Mouse (Mus musculus) kidney, postnatal 36 days (tissue): Measurements from ENCODE around the gene Tubgcp3.

ENCODE experiments used
- DNase-seq, 2 experiments: peaks; one replicate each; pipeline ENCODE4 v3.0.0; 2021 to 2022; ENCODE audit warnings: mixed read lengths in 2 of 2

Gene Tubgcp3

DNA sequence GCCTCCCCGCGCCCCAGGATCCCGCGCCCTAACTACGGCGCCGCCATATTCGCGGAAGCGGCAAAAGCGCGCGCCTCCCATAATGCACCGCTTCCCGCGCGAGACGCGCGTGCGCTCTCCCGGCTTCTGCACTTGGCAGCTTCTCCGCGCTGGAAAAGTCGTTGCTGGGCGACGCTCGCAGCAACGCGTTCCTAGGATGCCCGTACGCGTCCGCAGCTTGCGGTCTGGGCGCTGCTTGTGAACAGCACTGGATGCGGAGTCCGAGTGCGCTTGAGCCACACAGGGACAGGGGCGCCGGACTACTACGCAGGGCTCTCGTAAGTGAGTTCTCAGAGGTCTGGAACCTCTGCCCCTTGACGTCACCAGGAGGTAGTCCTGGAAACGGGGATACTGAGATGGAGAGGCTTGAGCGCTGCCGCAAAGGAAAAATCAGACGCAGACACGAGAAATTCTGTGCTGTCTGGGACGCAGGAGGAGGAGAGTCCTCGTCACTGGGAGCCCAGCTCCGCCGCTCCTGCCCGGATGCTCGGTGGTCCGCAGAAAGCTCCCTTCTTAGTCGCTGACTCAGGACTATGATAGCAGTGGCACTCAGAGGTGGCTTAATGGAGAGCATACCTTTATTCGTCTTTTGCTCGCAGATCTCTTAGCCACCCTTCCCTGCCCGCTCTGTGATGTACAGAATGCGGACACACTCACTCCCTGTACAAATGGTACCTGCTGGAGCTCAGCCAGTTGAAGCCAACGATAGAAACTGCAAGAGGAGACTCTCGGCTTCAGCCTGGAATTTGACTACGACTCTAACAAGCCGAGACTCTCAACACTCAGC is at the start of gene Tubgcp3:
TSS of gene Tubgcp3 (minus strand) at position 193 of the 826 bp plus-strand sequence.
- peak; percentile 86 to 94 for DNase-seq

DNA sequence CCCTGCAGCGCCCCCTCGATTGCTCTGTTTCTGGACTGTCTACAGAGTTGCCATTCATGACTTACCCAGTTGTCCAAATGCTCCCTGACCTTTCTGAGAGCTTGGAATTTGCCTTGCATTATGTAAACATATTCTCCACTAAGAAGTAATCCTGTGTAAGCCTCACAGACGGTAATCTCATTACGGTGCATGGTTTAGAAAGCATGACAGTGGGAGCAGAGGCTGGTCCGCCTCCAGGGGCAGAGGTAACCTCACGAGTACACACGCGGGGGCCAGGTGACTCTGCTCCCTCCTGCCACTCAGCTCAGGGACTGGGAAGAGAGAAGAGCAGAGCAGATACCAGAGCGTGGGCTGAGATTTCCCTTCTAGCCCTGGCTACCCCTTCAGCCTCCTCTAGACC is 47.0 kb upstream of the Tubgcp3 start:
- DNase-seq: peak; percentile 72 to 75

DNA sequence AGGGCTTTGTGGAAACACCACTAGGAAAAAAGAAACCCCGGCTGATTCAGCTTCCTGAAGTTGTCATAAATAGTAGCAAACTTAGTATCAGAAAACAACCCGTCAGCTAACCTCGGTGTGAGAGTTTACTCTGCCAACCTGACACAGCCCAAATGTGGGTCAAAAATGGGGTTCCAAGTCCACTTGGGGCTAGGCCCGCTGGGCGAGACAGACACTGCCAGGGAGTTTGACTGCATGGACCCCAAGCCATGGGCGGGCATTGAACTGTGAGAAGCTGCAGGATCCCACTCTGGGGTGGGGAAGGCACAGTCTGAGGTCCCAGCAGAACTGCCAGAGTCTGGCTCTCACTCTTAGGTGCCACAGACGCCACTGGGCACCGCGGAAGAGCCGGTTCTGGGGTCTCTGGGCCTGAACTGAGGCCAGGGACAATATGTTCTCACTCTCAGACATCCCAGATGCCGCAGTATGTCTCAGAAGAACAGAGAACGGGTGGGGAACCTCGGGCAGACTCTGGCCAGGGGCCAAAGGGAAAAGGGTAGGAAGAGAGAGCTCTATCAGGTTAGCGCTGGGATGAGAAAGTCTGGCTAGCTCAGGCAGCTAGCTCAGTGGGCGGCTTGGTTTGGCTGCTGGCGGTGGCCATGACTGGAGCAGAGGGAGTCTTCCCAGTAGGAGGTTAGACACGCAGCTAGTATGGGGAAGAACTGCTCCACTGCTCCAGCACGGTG is 44.0 kb upstream of the Tubgcp3 start:
- DNase-seq: peak; percentile 78 to 83

DNA sequence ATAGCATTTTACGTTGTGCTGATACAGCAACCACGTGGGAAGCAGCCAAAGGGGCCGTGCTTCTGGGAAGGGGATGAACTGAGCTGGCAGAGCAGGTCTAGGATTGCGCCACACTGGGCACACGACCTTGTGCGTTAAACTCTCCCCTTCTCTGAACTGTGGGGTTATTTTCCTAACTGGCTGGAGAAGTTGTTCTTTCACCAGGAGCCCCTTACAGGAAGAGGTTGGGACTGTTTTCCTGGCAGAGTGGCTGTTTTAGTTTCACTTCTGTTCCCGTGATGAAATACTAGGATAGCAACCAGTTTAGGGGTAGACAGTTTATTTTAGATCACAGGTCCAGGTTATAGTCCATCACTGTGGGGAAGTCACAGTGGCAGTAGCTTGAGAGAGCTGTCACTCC is 39.6 kb upstream of the Tubgcp3 start:
- DNase-seq: peak; percentile 21 to 38

DNA sequence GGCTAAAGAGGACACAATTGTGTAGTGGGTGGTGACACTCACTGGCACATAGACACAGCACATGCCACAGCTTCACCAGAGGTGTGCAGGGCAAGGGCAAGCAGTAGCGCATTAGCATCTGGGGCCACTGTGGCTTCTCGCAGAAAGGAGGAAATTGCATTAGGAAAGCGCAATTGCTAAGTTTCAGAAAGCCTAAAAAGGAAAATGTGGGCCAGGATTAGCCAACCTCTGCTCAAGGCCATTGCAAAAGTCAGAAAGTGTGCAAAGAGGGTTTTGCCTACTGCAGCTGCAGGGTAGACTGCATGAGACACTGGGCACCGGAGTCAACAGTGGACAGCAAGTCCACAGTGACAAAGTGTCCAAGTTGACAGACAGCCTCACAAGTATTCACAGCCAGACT is 31.5 kb upstream of the Tubgcp3 start:
- no peak for DNase-seq

DNA sequence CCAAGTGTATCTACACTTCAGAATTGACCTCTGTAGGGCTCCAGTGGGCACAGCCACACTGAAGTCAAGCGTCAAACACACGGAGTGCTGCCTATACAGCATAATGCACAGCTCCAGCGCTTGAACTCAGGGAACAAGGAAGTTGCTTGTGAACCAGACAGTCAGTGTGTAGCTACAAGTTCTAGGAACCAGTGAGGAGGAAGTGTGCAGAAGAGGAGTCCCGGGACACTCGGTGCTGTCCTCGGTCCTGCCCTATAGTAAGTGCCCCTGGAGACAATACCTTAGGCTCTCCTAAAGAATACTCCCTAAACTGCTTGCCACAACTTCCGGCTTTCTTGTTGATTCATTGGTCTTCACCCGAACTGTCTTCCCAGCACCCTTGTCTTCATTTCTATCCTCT is 30.2 kb upstream of the Tubgcp3 start:
- no peak for DNase-seq

DNA sequence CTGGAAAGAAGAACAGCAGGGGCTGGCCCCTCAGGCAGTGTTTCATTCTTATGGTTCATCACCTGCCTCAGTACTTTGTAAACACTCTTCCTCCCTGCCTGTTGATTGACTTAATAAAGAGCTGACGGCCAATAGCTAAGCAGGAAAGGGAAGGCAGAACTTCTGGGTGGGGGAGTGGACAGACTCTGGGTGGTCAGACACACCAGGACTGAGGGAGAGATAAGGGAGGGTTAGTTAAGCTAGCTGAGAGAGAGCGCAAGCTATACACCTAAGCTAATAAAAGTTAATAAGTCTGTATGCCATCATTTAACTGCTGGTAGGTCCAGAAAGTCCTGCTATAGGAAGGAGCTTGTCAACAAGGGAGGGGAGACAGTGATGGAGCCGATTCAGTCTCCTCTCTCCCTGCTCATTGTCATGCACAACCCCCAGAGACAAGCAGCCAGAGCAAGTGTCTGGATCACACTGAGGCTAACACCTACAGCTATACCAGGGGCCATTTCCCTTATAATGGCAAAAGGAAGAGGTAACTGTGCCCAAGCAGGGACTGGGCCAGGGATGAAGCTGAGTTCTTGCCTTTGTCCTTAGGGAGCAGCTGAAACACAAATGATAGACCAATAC is 26.7 kb upstream of the Tubgcp3 start:
- no peak for DNase-seq

DNA sequence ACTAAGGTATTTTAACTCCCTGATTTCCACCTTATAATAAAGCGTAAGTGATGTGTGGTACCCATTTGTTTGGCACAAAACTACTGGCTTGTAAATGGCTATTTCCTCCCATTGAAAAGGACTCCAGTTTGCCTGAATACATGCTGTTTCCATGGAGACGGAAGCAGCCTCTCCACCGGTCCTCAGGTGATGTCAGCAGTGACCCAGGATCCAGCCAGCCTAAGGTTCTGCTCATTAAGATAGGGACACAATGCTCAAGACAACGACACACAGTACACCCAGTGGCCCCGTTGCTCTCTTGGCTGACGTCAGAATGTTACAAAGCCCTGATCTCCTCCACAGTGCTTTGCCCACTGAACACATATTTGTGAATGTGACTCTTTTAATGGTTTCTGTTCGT is 16.8 kb upstream of the Tubgcp3 start:
- DNase-seq: no peak

DNA sequence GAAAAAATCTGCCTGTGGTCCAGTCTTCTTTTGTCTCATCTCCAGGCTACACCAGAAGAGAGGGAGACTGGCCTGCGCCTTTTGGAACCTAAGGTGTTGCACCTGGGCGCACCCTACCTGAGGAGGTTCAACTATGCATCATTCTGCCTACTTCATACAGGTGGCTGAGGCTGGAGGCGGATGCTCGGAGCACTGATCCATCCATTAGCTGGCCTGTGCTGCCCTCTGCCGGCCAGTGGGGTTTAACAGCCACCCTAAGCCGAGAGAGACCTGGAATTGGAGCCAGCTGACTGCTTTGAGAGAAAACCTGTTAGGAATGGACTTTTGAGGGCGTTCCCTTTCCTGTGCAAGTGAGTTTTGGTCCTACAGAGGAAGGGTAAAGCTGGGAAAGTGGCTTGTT is 5.5 kb upstream of the Tubgcp3 start:
- DNase-seq: peak; percentile 81 to 94

DNA sequence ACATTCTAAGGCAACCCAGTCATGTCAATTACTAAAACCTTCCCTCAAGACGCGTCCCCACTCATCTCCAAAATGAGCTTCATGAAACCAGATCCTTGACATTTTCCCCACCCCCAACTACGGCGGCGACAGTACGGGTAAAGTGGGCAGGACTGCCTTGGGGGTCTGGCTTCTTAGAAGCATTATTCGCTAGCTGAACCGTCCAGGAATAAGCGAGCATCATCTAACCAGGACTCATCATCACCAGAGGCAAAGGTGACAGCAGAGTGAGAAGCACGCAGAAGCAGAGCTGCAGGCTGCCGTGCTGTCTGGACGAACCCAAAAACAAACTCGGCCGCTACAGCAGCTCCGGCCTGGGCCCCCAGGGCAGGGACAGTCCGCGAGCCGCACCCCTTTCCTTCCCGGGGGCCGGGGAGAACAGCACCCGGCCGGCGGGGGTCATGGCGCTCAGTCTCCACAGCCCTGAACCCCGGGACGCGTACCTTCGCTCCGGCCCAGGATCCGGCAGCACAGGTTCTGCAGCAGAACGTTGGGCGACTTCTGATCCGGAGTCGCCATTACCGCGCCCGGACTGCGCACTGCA is 484 bp downstream of the Tubgcp3 start:
- DNase-seq: peak in 1 of 2 experiments; percentile 4

DNA sequence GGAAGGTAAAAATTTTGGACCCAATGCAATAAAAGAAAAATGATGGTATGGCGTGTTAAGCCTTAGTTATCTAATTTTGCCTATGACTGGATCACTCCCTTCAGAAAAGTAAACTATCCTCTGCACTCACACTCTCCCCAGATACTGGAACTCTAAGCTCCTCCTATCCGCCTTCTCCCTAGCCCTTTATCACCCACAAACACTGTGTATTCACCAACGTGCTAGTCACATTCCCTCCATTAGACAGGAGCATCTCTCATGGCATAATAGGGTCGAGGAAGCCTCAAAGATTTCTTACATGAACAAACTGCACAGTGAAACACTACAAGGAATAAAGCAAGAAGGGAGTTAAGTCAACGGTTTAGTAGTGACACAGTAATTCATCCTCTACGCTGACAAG is 1.1 kb downstream of the Tubgcp3 start:
- no peak for DNase-seq

DNA sequence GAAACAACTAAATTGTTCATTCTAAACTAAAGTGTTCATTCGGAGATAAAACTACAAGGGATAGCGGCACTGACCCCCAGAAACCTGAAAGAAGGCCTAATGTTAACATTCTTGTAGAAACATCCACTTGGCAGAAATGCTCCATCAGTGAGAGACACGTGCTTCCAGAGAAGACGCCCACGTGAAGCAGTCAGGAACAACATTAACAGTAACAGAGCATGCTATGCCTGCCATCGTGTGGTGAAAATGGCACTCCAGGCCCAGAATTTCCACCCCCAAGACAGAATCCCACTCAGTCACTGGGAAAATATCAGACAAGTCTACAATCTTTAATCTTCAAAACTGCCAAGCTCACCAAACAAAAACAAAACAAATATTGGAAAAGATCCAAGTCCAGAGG is 3.2 kb downstream of the Tubgcp3 start:
- DNase-seq: peak; percentile 35 to 39

DNA sequence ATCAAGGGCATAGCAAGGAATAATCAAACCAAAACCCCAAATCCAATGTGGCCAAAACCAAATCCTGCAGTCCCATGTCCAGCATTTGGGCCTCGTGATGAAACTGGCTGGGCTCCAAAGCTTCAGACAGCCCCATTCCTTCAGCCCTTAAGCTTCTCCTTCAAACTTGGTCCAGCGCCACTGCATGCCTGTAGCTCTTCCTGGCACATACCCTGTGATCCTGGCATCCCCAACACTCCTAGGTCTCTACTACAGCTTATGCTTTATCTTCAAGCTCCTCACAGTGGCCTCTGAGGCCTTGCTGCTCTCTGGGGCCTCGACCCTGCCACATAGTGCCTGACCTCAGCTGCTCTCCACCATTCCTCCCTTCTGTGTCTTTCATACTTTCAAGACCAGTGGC is 5.5 kb downstream of the Tubgcp3 start:
- DNase-seq: peak; percentile 14 to 16

DNA sequence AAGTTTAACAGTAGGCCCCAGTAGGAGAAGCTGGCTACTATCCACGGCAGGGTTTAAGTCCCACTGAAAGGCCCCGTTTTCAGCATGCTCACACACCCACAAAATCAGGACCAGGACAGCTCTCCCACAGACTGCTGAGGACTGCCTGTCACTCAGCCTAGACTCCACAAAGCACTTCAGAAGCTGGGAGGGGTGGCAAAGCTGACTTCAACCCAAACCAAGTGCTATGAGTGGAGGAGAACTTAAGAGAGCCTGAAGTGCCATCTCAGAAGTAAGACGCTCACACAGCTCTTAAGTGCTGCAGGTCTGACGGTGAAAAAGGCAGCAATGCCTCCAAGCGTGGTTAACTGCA is 9.0 kb downstream of the Tubgcp3 start:
- no peak for DNase-seq

DNA sequence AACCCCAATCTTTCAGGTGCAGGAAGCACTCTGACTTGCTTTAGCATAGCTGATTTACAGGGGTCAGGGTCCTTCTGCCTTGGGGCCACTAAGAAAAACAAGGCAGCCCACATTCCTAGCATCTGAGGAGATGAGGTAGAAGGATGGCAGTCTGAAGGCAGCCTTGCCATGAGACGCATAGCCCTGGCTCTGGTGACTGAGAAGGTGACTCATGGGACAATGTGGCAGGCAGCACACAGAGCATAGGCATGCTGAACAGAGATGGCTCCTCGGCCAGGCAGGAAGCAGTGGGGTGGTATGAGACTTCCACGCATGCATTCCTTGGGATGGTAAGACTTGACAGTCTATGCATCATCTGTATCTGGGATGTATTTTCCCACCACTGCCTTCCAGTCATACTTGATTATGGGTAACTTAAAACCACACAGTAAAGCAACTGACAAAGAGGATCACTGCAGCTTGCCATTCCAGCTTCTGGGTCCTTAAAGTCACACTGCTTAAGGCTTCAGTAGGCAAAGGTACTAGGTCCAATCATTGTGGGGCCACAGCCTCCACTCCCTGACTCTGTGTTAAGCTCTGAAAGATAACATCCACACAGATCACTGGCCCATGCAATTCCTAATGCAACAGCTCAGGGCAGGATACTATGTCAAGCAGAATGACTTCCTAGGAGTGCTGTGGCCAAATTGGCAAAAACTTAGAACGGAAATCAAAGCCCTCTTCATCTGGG is 9.5 kb downstream of the Tubgcp3 start:
- DNase-seq: no peak

DNA sequence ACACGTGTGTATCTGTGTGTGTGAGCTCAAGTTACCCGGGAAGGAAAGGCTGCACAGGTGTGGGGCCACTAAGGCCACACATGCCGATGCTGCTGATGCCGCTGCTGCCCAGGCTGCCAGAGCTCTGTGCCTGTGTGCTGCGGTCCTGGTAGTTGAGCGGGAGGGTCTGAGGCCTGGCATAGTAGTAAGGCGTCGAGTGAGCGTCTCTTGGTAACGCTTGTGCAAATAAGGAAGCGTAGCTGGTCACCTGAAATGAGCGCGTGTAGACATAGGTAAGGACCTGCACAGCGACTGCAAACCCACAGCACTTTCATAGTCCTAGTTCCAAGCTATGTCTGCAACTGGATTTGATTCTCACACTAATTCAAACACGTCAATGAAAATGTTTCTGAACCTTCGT is 14.6 kb downstream of the Tubgcp3 start:
- no peak for DNase-seq

DNA sequence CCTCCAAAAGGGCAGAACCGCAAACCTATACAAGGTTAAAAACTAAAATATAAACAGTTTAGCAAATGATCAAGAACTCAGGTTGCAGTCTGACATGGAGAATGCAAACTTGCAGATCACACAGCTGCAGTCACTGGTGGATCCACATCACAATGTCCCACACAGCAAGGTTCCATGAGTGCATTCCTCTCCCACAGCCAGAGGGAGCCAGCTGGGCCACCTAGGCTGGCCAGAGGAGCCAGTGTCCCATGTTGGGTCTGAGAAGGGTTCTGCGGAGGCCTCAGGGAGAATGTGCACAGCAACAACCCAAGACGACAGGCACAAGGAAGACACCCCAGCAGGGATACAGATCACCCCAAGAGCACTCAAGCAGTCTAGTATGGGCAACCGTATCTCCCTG is 20.8 kb downstream of the Tubgcp3 start:
- peak in 1 of 2 experiments; percentile 12 for DNase-seq

DNA sequence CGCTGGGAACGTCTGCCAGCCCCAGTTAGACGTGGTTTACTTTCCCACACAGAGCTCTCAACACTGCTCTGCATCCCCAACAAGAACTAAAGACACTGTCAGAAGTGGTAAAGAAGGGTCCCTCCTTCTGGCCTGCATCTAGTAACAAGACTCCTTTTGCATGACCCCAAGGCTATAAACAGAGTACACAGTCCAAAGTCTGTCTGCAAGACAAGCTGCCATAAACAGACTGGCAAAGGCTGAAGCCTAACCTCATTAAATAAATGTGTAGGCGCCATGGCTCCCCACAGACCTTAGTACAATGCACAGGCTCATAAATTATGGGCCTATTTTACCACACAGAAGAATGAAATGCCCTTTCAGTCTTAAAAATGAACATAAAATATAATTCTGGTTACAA is 21.6 kb downstream of the Tubgcp3 start:
- DNase-seq: no peak

DNA sequence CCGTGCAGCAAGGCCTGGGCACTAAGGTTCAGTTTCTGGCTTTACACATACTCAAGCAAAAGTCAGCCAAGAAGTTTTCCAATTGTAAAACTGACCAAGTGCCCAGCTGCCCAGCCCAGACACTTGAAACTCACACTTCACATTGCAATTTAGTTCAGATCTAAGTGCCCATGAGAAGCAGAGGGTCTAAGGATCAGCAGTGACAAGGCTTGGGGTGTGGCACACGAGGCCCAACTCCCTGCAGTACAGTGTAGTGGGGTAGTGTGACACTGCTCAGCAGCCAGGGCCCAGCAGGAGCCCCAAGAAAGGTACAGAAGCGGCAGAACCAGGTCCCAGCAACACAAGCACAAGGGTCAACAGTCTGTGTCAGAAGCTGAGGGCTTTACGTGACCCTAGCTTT is 23.1 kb downstream of the Tubgcp3 start:
- no peak for DNase-seq

DNA sequence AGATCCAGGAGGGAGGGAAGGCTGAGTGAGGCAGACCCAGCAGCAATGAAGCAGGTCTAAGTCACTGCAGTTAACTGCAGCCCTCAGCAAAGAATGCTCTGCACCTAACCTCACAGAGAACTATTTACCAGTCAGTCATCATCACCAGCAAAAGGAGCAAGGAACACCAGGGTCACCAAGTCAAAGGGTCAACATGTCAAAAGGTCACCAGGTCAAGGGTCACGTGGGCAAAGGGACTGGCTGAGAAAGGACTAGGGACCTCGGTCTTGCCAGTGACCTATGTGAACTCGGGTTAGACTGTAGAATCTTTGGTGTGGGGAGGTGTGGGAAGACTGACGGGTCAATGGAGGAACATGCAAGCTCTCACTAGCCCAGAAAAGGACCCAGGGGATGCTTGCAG is 25.5 kb downstream of the Tubgcp3 start:
- peak in 1 of 2 experiments; percentile 36 for DNase-seq

DNA sequence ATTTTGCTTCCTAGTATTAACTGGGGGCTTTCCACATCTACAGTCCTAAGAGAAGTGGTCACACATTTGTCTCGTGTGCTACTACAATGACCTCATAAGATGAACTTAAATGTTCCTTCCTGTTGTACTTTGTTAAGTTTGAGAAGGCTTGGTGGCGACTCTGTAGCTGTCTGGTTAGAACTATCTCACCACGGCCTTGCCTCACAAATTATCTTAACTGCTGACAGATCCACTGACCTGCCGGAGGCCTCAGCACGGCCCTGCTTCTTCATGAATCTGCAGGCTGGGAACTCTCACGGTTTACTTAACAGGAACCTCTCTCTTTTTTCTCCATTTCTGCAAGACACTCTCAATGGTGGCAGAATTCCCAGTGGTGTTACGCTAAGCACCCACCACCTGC is 27.2 kb downstream of the Tubgcp3 start:
- no peak for DNase-seq

DNA sequence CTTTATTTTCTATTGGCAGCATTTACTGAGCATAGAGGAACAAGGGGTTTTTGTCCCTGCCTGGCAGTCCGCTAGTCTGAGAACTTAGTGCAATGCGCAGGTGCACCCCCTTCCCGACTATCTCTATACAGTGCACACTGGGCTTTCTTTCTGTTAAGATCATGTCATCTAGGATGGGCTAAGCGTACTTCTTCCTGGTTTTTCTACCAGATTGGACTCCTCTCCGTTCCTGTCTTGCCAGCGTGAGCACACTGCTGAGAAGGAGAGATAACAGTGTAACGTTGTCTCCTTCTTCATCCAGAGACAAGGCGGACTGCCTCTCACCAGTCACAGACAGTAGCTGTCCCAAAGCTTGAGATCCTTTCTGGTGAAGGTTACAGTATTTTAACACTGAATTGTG is 27.7 kb downstream of the Tubgcp3 start:
- no peak for DNase-seq

DNA sequence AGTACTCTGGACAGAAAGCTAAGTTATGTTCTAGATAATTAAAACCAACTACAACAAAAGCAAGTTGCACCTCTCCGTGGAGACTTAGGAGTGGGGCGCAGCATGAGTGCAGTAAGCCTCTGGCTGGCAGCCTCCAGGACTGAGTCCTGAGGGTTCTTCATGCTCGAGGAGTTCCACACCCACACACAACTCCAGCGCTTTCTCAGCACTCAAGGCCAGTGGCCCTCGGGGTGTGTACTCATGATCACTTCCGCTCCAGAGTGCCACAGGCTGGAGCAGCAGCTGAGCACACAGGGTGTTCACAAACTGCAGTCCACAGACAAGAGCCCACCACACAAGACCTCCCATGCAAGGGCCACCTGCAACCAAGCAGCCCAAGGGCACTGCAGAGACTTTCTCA is 30.5 kb downstream of the Tubgcp3 start:
- no peak for DNase-seq
